Mouse (Mus musculus): ENCODE measurements around the gene Kdm7a.

Kdm7a gene

DNA sequence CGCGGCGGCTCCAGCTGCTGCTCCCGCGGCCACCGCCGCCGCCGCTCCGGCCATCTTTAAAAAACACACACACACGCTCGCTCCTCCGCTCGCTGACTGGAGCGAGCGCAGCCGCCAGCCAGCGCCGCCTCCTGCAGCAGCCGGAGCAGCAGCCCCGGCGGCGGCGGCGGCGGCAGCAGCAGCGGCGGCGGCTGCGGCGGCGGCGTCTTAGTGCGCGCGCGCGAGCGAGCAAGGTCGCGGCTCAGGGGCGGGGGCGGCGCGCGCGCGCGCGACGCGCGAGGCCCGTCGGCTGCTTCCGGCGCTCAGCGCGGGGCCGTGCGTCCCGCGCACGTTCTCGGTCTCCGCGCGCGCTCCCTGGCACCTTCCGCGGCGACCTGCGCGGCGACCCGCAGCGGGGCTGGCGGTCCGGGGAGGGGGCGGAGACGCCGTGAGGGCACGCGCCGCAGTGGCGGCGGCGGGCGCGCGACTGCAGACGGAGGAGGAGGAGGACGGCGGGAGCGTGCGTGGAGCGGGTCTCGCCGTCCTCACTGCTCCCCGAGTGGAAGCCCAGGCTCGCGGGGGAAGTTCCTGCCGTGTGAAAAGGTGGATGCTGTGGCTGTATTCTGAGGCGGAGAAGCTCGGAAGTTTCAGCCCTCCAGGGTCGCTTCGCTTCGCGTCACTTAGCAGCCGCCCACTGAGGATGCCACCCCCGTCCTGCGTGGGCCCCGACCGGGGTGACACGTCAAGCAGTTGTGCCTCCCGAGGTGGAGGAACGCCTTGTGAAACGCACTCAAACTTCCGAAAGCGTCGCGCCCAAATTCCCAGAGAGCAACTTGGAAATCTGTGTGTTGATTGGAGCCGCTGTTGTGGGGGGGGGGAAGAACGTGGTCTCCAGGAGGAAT lies at the start of gene Kdm7a:
Gene Kdm7a, minus strand, starts transcription at position 209 of the 881 bp plus-strand sequence.
- peak; percentile 89 to 91 for DNase-seq (ENCODE audit: low spot score in 2 of 2)

DNA sequence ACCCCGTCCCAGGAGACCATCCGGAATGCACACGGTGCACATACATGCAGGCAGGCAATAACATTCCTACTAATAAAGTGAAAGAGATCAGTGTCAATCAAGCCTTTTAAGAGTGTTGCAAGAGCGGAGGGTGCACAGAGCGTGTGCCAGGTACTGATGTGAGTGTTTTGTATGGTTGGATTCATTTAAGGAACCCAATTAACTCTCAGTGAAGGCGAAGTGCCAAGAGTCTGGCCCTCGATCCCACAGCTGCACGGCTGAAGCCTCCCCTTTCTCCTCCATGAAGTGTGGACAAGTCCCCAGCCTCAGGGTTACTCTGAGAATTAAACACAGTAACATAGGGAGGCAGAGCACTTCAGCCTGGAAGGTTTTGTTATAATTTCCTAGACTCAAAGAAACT lies 48.7 kb upstream of the Kdm7a start:
- DNase-seq (ENCODE audit: low spot score in 2 of 2) = no peak

DNA sequence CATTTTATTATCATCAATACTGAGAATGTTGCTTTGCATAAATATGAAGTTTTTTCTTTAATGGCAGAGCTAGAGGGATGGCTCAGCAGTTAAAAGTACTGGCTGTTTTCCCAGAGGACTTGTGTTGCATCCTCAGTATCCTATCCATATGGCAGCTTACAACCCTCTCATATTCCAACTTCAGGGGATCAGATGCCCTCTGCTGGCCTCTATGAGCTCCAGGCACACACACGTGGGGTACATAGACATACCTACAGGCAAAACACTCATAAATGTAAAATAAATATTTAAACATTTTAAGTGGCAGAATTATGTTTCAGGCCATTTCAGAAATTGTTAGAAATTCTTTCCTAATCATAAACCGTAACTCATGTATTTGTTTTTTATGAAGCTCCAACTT lies 43.5 kb upstream of the Kdm7a start:
- no peak for DNase-seq (ENCODE audit: low spot score in 2 of 2)

DNA sequence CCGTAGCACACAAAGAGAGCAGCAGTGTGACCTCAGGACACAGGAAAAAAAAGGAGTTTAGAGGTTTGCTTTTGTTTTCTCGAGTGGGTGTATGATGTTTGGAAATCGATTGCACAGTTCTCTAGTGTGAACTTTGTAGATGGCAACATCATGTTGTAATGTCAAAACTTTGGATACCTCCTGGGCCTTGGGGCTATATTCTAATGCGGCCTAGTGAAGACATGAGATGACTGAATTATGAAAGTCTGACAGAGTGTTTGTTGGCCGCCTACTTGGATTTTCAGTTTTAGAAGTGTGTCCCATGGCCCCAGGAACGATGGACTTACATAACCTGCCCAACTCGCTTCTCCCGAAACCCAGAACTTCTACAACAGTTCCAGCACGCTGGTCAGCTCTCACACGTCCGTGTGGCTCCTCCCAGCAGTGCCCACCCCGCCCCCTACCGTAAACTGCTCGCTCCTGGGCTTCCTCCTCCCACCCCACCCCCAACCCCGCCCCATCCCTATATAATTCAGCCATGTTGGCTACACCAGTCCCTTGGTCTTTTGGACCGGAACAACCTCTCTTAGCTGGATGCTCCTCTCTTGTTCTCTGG lies 42.7 kb upstream of the Kdm7a start:
- DNase-seq (ENCODE audit: low spot score in 2 of 2) = no peak

DNA sequence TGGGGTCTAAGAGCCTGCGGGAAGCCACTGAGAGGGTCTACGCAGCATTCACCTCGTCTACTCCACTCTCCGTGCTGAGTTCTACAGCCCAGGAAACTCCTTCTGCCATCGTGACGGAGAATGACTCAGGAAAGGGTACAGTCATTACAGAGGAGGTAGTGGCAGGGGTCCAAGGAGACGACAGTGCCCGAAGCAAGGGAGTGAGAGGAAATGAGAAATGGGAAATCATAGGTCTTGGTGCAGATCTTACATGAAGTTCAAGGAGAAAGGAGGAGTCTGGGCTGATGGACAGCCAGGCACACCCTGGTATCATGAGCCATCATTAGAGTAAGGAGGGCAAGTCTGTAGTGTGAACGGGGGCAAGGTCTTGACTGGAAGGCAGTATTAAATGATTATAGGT lies 37.5 kb upstream of the Kdm7a start:
- DNase-seq (ENCODE audit: low spot score in 2 of 2) = peak in 1 of 2 experiments; percentile 21

DNA sequence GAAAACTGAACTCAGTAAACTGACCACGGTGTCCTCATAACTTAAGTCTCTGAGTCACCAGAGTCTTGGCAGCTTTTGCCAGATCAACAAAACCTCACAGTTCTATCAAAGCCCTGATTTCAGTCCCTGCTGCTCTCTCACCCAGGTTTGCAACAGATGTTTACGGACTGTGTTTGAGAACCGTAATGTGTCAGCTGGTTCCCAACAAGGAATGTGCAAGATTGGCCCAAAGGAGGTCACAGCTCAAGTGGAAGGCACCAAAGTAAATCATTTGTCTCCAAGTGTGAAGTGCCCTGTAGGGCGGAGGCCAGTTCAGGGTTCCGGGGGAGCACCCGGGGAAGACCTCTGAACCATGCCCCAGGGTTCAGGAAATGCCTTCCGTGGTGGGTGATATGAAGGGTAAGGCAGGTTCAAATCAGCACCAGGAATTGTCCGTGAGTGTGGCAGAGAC lies 36.9 kb upstream of the Kdm7a start:
- peak; percentile 54 to 60 for DNase-seq (ENCODE audit: low spot score in 2 of 2)

DNA sequence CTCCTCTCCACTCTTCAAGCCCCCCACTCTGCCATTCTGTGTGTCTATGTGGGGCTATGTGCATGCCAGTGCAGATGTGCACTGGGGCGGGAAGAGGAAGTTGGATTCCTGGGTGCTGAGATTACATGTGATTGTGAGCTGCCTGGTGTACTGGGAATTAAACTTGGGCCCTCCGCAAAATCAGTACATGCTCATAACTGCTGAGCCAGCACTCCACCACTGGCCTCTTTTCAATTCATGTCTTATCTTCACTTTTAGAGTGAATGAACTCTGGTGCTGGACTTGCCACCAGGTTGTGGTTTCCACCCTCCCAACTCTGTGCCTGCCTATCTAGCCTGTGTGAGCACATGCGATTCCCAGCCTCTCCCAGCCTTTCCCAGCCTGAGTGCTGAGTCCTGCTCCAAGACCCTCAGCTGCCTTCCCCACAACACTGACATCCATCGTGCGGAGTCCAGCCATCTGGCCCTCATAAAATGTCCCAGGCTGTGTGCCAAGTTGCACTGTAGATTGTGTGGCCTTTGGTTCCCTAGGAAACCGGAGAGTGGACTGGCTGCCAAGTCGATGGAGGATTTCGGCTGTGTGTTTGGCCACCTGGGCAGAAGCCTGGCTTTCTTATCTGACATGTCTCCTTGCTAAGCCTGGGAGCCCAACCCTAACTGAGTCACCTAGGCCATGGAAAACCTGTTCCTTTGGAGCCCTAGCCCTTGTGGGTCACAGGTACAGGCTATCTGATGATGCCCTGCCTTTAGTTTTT lies 36.3 kb upstream of the Kdm7a start:
- DNase-seq (ENCODE audit: low spot score in 2 of 2) = peak; percentile 75 to 77

DNA sequence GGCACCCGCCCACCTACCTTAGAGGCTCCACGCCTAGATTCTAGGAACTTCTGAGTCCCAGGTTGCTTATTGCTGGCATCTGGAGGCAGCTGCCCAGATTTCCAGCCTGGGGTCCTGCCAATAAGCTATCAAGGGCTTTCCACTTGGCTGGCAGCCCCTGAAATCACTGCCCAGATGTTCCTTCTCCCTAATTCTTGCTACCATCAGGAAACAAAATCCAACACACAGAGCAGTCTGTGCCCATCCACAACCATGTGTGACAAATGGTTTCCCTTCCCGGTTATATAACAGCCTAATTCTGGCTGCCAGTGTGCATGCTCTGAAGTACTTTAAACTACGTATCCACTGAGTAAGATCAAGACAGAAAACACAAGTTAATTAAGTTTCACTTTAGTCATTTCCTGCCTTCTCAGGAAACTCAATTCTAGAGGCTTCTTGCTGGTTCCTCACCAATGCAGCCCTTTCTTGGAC lies 34.9 kb upstream of the Kdm7a start:
- DNase-seq (ENCODE audit: low spot score in 2 of 2) = peak in 1 of 2 experiments; percentile 30

DNA sequence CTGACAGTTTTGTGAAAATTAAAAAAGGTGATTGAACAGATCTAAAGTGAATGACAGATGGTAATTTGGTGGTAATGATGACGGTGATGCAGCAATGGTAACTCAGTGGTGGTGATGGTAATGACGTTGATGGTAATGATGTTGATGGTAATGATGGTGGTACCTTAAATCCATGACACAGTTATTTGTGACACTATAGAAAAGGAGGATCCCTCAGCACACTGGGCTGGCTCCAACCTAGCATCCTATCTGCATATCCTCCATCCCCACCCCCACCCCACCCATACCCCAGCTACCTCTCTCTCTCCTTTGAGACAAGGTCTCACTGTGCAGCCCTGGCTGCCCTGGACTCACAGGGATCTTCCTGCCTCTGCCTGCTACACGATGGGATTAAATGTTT lies 34.4 kb upstream of the Kdm7a start:
- DNase-seq (ENCODE audit: low spot score in 2 of 2) = no peak

DNA sequence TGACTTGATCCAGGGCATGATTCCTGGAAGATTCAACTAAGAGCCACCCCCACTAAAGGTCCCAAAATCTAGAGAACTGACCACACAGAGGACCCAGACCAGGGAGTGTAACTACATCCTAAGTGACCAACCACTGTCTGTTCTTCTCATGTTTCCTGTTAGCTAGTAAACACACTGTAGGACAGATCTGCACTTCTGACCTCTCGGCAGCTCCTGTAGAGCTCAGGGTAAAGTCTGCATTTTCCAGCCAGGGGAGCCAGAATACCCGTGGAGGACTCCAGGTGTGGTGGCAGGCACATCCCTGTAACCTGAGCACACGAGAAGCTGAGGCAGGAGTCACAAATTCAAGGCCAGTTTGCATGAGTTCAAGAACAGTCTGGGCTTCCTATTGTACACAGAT lies 31.3 kb upstream of the Kdm7a start:
- no peak for DNase-seq (ENCODE audit: low spot score in 2 of 2)

DNA sequence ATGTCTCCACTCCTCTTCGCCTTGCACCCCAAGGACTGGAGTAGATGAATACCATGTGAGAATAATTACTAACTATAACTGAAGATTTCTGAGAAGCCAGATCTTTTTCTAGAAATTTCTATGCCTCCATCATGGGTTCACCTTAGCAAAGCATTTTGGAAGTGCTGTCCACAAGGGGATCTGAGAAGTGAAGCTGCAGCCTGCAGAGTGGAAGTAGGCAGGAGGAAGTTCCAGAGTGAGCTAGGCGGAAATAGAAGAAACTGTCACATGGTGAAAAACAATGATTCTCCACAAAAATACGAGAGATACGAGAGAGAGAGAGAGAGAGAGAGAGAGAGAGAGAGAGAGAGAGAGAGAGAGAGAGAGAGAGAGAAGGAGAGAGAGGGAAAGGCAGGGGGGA lies 26.0 kb upstream of the Kdm7a start:
- no peak for DNase-seq (ENCODE audit: low spot score in 2 of 2)

DNA sequence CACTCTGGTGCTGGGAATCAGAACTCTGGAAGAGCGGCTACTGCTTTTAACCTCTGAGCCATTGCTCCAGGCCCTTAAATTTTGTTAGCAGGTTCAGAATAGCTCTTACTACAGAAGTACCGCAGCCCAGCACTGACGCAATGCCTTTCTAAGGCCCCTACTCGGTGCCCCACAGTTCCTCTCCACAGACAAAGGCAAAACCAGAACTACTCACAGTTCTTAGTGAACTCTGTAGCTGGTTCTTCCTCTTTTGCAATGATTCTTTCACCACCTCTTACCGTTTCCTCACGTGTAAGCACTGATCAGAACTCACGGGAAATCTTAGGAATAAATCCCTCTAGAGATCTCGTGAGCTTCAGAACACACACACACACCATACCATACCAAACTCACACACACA lies 24.1 kb upstream of the Kdm7a start:
- DNase-seq (ENCODE audit: low spot score in 2 of 2) = peak in 1 of 2 experiments; percentile 15

DNA sequence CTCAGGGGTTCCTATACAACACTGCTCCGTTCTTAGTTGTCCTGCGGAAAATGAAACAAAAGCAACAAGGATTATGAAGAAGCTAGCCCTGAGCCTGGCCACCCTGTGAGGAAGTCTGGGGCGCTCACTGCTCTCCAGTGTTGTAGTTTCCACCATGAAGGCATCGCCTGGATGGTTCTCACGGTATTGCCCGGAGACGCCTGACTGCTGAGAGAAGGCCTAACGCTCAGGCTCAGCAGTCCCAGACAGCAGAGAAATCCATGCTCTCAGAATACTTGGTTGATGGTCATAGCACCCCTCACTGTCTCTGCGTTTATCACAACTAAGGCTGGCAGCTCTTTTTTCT lies 20.0 kb upstream of the Kdm7a start:
- DNase-seq (ENCODE audit: low spot score in 2 of 2) = no peak

DNA sequence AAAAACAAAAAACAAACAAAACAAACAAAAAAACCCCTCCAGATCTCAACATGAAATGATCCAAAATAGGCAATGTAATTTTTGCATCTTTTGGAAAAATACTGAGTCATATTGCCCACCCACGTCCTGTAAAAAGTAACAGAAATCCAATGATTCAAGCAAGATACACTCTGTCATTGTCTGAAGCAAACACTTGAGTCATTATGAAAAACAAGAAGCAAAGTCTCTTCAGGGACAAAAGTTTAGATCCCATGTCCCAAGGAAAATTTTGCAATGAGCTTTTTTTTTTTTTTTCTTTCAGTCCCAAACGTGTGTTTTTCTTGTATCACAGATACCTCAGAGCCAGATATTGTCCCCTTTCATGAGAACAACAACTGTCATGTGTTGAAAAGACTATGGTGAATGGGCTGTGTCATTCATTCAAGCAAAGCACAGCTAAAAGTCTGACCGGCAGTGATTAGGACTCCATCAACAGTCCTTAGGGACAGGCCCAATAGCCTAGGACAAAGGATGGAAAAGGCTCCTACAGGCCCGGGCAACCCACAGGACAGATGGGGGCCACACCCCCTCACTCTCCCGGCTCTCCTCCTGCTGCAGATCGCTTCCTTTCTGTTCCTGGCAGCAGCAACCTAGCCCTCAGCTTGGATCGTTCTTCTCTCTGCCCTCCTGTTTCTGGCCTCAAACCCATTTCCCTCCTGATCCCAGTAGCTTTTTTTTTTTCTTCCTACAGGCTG lies 19.5 kb upstream of the Kdm7a start:
- no peak for DNase-seq (ENCODE audit: low spot score in 2 of 2)

DNA sequence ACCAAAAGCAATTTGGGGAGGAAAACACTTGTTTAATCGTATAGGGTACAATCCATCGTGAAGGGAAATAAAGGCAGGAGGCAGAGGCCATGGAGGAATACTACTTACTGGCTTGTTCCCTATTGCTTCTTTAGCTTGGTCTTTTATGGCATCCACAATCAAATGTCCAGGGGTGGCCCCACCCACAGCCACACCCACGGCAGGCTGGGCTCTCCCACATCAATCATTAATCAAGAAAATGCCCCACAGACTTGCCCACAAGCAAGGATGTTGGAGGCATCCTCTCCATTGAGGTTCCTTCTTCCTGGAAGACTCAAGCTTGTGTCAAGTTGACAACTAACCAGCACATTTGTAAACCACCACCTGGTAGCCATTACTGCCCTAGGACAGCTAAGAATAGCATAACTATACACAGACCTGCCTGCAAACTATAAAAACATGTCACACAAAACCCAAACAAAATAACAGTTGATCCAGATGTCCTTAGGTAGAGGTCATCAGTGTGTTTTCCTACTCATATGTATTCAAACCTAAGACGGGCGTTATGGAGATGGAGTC lies 16.8 kb upstream of the Kdm7a start:
- DNase-seq (ENCODE audit: low spot score in 2 of 2) = no peak

DNA sequence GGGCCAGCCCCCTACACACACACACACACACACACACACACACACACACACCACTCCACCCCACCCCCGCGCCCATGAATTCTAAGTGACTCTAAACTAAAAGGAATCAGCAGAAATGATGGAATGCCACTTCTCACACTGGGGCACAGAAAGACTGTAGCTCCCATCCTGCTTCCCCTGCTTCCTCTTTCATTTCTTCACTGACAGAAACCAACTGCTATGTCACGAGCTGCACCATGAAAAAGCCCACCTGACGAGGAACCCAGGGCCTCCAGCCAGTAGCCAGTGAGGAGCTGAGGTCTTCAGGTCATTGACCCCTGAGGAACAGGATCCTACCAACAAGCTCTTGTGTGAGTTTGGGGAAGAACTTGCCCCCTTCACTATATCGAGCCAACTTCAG lies 15.9 kb upstream of the Kdm7a start:
- no peak for DNase-seq (ENCODE audit: low spot score in 2 of 2)

DNA sequence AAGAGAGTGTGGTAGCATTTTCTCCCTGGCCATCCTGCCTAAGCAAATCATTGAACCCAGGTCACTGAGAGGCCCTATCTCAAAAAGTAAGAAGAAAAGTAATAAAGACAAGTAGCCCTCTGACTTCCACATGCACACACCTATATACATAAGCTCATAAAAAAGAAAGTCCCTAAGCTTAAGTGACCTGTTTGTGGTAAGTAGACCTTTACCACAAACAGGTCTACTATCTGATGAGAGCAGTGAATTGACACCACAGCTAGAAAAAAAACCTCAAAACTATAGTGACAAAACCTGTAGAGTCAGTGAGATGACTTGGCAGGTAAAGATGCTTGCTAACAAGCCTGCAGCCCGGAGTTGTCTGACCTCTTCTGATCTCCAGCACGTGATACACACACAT lies 11.4 kb upstream of the Kdm7a start:
- DNase-seq (ENCODE audit: low spot score in 2 of 2) = no peak

DNA sequence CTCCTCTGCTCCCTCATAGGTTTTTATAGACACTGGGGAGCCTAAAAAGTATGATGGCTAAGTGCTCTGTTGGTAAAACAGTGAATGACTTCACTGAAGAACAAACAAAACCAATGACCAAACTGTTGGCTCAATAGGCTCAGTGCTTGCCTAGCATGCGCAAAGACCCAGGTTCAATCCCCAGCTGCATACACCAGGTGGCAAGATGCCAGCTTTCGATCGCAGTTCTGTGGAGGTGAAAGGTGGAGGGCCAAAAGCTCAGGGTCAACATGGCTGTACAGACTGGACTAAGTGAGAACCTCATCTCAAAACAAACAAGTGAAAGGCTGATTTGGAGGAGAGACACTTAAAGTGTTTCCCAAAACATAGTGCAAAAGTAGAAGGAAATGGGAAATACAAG lies 10.5 kb upstream of the Kdm7a start:
- DNase-seq (ENCODE audit: low spot score in 2 of 2) = no peak

DNA sequence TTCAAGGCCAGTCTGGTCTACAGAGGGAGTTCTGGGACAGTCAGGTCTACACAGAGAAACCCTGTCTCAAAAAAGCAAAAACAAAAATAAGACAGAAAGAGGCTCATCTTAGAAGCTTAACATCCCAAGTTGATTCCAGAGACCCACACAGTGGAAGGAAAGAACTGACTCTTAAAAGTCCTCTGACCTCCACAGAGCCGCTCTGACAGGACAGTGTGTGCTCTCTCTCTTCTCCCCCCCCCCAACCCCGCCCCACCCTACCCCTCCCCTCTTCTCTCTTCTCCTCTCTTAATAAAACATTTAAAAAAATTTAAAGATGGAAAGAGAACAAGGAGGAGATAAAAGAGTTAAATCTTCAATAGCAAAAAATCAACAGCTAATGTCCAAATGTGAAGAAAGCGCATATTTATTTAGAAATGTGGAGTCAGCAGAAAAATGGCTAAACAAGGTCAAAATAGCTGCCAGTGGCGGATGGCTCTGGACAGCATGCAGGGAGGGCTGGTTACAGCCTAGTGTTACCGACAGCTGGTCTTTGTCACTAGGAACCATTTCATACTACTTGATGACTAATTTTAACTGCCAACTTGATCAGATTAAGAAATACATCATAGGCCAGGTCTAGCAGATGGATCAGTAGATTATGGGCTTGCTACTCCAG lies 8.5 kb upstream of the Kdm7a start:
- DNase-seq (ENCODE audit: low spot score in 2 of 2) = no peak

DNA sequence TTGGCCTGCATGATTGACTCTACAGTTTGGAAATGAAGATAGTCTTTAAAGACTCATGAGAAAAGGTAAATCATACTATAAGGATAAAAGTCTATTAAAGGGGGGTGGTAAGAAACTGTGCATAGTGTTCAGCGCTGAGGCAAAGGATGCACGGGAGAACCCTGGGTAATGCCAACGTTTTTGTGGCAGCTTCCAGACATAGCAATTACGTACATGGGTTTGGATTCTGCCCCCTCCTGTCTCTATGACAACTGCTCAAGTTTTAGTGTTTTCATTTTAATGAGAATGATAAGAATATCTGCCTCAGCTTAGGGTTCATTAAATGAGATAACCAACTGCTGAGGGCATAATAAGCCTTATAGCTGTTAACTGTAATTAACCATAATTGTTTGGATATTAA lies 3.1 kb upstream of the Kdm7a start:
- DNase-seq (ENCODE audit: low spot score in 2 of 2) = no peak

DNA sequence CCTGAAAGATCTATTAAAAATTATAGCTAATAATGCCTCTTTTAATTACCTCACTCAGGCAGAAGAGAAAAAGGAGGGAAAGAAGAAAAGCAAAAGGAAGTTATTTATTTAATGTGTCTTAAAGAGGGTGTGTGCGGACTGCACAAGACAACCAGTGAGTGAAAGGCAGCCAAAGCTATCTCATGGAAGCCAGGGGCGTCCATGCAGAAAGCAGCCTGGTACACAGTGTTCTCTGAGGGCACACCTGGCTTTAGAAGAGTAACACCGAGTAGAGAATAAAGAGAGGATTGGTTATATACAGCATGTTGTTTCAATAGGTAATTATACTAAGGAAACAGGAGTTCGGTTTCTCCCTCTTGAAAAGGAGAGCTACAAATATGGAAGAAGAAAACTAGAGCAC lies 1.6 kb upstream of the Kdm7a start:
- DNase-seq (ENCODE audit: low spot score in 2 of 2) = no peak

Data from heart, adult 9 months (tissue).